Mouse (Mus musculus): ENCODE results near the gene Cd81. TPM values are rescaled to one million over a fixed set of nuclear protein-coding genes. Genes with fewer than 3 reads are reported as not detected.

Cd81 gene
- polyA plus RNA-seq, 1 experiment from 2014 or later, result 152 TPM

Other genes with a start within 250 kb of the Cd81 start
- gene Th, start 121.6 kb upstream of the Cd81 start, polyA plus RNA-seq (2015; fragmentation: Nextera tagmentation; extraction: Ambion mirVana), result 0.06 and 0.35 TPM in 2 replicates
- gene Ascl2, start 83.5 kb upstream of the Cd81 start, polyA plus RNA-seq (2015; fragmentation: Nextera tagmentation; extraction: Ambion mirVana), result 0.29 and 0.91 TPM in 2 replicates
- gene Tspan32, start 47.7 kb upstream of the Cd81 start, polyA plus RNA-seq (2015; fragmentation: Nextera tagmentation; extraction: Ambion mirVana), result 69.6 and 71.3 TPM in 2 replicates
- gene Tssc4, start 16.5 kb downstream of the Cd81 start, polyA plus RNA-seq (2015; fragmentation: Nextera tagmentation; extraction: Ambion mirVana), result 33.7 and 34.1 TPM in 2 replicates
- gene Trpm5, start 41.9 kb downstream of the Cd81 start, polyA plus RNA-seq (2015; fragmentation: Nextera tagmentation; extraction: Ambion mirVana), result 0.78 and 0.83 TPM in 2 replicates
- gene Kcnq1, start 53.6 kb downstream of the Cd81 start, polyA plus RNA-seq (2015; fragmentation: Nextera tagmentation; extraction: Ambion mirVana), result 0.36 and 0.65 TPM in 2 replicates